Mouse (Mus musculus) forebrain, embryonic 10.5 days (tissue): ENCODE data around the gene Tmtc1. TPM values are rescaled to one million over a fixed set of nuclear protein-coding genes. Genes with fewer than 3 reads are reported as not detected.

Experiments used
- DNase-seq: peaks from one replicate; pipeline ENCODE4 v3.0.0-alpha.2; 2017; ENCODE audit warnings: low spot score; ENCODE audit errors: extremely low spot score
- H3K27ac ChIP-seq: fragments of 300-500 bp; sonication (generic); 2 replicates; pipeline ENCODE4 v1.5.1; 2016; ENCODE audit warnings: mild to moderate bottlenecking
- H3K27me3 ChIP-seq: fragments of 300-500 bp; sonication (generic); 2 replicates; pipeline ENCODE4 v1.6.1; 2016; ENCODE audit warnings: mild to moderate bottlenecking; ENCODE audit not compliant: poor library complexity, severe bottlenecking
- H3K36me3 ChIP-seq: fragments of 300-500 bp; sonication (generic); replicated peaks from 2 replicates; pipeline ENCODE4 v1.6.1; 2016; ENCODE audit warnings: mild to moderate bottlenecking, moderate library complexity
- H3K4me1 ChIP-seq: fragments of 300-500 bp; sonication (generic); 2 replicates; pipeline ENCODE4 v1.6.1; 2016
- H3K4me3 ChIP-seq: fragments of 300-500 bp; sonication (generic); 2 replicates; pipeline ENCODE4 v1.5.1; 2016; ENCODE audit warnings: mild to moderate bottlenecking, moderate library complexity
- H3K9me3 ChIP-seq: fragments of 300-500 bp; sonication (generic); 2 replicates; pipeline ENCODE4 v1.6.1; 2016; ENCODE audit warnings: mild to moderate bottlenecking, moderate library complexity
- WGBS: fragments of 180-500 bp; shearing (Covaris S2); methylation state at CpG from one replicate; pipeline ENCODE4 v1.1.7; 2016; 5-methylcytosine and 5-hydroxymethylcytosine counted together
- polyA plus RNA-seq: library from polyadenylated mRNA; unstranded; fragments of >200 nt; fragmentation: Nextera tagmentation; extraction: Ambion mirVana; gene quantifications from 2 replicates; pipeline ENCODE4 v1.2.1, GENCODE M21; 2016

The Tmtc1 gene
- polyA plus RNA-seq, 1 experiment from 2014 or later = 0.20 TPM

GRCm38 (mm10) chr6:148358580-148359246 is 85.5 kb downstream of the Tmtc1 start:
- Histone ChIP-seq H3K27ac (peak overlapping the region; percentile 70), H3K27me3 (no peaks in the 10 kb centered on the region), H3K9me3 (peaks cover 26% of the 10 kb centered on the region), H3K4me3 (peak overlapping the region; percentile 35), H3K36me3 (peaks cover 23% of the 10 kb centered on the region), H3K4me1 (peaks cover 30% of the 10 kb centered on the region)
- peak; percentile 30 for DNase-seq
- WGBS = 41% methylated on average over 10 of the region's 12 CpGs

- Histone ChIP-seq H3K9me3 (peaks cover 26% of the 10 kb centered on the region), H3K27me3 (no peaks in the 10 kb centered on the region), H3K4me3 (no peak overlapping the region), H3K27ac (no peak overlapping the region), H3K36me3 (peaks cover 23% of the 10 kb centered on the region), H3K4me1 (peaks cover 30% of the 10 kb centered on the region)
- no peak for DNase-seq
Measured at GRCm38 (mm10) chr6:148356141-148356540, 88.0 kb downstream of the Tmtc1 start.

GRCm38 (mm10) chr6:148354509-148355474 is 89.4 kb downstream of the Tmtc1 start:
- Histone ChIP-seq H3K36me3 (peaks cover 23% of the 10 kb centered on the region), H3K27ac (peak overlapping the region; percentile 84), H3K4me1 (peaks cover 23% of the 10 kb centered on the region), H3K9me3 (peaks cover 26% of the 10 kb centered on the region), H3K4me3 (peak overlapping the region; percentile 56), H3K27me3 (no peaks in the 10 kb centered on the region)
- WGBS = 32% methylated on average over 85 of the region's 85 CpGs
- peak; percentile 83 for DNase-seq

- Histone ChIP-seq H3K27ac (peak overlapping the region; percentile 84; the same call in 1 of the 2 replicates), H3K9me3 (peaks cover 26% of the 10 kb centered on the region), H3K36me3 (peaks cover 23% of the 10 kb centered on the region), H3K4me3 (peak overlapping the region; percentile 56), H3K27me3 (no peaks in the 10 kb centered on the region), H3K4me1 (peaks cover 17% of the 10 kb centered on the region)
- 85% methylated on average over 16 of the region's 16 CpGs for WGBS
- DNase-seq = no peak
Measured at GRCm38 (mm10) chr6:148354151-148354508, 90.1 kb downstream of the Tmtc1 start.

- Histone ChIP-seq H3K4me3 (no peak overlapping the region), H3K4me1 (no peaks in the 10 kb centered on the region), H3K27ac (no peak overlapping the region), H3K9me3 (no peaks in the 10 kb centered on the region), H3K36me3 (no peaks in the 10 kb centered on the region), H3K27me3 (no peaks in the 10 kb centered on the region)
- WGBS = 90% methylated on average over 3 of the region's 3 CpGs
- no peak for DNase-seq
Measured at GRCm38 (mm10) chr6:148345001-148345400, 99.2 kb downstream of the Tmtc1 start.

- peaks cover 22% of the 10 kb centered on the region for H3K4me1 ChIP-seq
- H3K9me3 ChIP-seq = no peaks in the 10 kb centered on the region
- WGBS = 90% methylated on average over 2 of the region's 2 CpGs
- DNase-seq = no peak
- H3K27me3 ChIP-seq = no peaks in the 10 kb centered on the region
- H3K36me3 ChIP-seq = no peaks in the 10 kb centered on the region
- no peak overlapping the region for H3K4me3 ChIP-seq
- no peak overlapping the region for H3K27ac ChIP-seq
Measured at GRCm38 (mm10) chr6:148342191-148342590, 102.0 kb downstream of the Tmtc1 start.

- no peaks in the 10 kb centered on the region for H3K36me3 ChIP-seq
- H3K4me1 ChIP-seq = peaks cover 24% of the 10 kb centered on the region
- H3K4me3 ChIP-seq = no peak overlapping the region
- H3K27ac ChIP-seq = 0 out of 2 replicates have a peak overlapping the region, but pooled peaks have one; percentile 56
- 82% methylated on average over 2 of the region's 2 CpGs for WGBS
- DNase-seq = no peak
- H3K9me3 ChIP-seq = no peaks in the 10 kb centered on the region
- no peaks in the 10 kb centered on the region for H3K27me3 ChIP-seq
Measured at GRCm38 (mm10) chr6:148341765-148342164, 102.4 kb downstream of the Tmtc1 start.

GRCm38 (mm10) chr6:148338326-148338957 is 105.7 kb downstream of the Tmtc1 start:
- 19% methylated on average over 3 of the region's 3 CpGs for WGBS
- Histone ChIP-seq H3K4me1 (peaks cover 24% of the 10 kb centered on the region), H3K4me3 (no peak overlapping the region), H3K9me3 (no peaks in the 10 kb centered on the region), H3K27ac (peak overlapping the region; percentile 82), H3K36me3 (no peaks in the 10 kb centered on the region), H3K27me3 (no peaks in the 10 kb centered on the region)
- DNase-seq = peak; percentile 27

GRCm38 (mm10) chr6:148336290-148336955 is 107.8 kb downstream of the Tmtc1 start:
- Histone ChIP-seq H3K4me1 (peaks cover 24% of the 10 kb centered on the region), H3K4me3 (no peak overlapping the region), H3K9me3 (no peaks in the 10 kb centered on the region), H3K27ac (peak overlapping the region; percentile 82; the same call in 1 of the 2 replicates), H3K27me3 (no peaks in the 10 kb centered on the region), H3K36me3 (no peaks in the 10 kb centered on the region)
- DNase-seq = no peak

- Histone ChIP-seq H3K27ac (no peak overlapping the region), H3K9me3 (no peaks in the 10 kb centered on the region), H3K36me3 (no peaks in the 10 kb centered on the region), H3K27me3 (no peaks in the 10 kb centered on the region), H3K4me1 (peaks cover 12% of the 10 kb centered on the region; the same call in 1 of the 2 replicates), H3K4me3 (no peak overlapping the region)
- 91% methylated on average over 2 of the region's 2 CpGs for WGBS
- no peak for DNase-seq
Measured at GRCm38 (mm10) chr6:148331916-148332315, 112.3 kb downstream of the Tmtc1 start.

GRCm38 (mm10) chr6:148329976-148330375 is 114.2 kb downstream of the Tmtc1 start:
- DNase-seq = no peak
- H3K9me3 ChIP-seq = no peaks in the 10 kb centered on the region
- H3K4me3 ChIP-seq = no peak overlapping the region
- H3K36me3 ChIP-seq = no peaks in the 10 kb centered on the region
- H3K27ac ChIP-seq = no peak overlapping the region
- H3K27me3 ChIP-seq = no peaks in the 10 kb centered on the region
- H3K4me1 ChIP-seq = peaks cover 12% of the 10 kb centered on the region; the same call in 1 of the 2 replicates

- no peaks in the 10 kb centered on the region for H3K36me3 ChIP-seq
- peaks cover 12% of the 10 kb centered on the region; the same call in 1 of the 2 replicates for H3K4me1 ChIP-seq
- WGBS = 76% methylated on average over 2 of the region's 2 CpGs
- DNase-seq = no peak
- no peaks in the 10 kb centered on the region for H3K9me3 ChIP-seq
- no peak overlapping the region for H3K4me3 ChIP-seq
- H3K27ac ChIP-seq = no peak overlapping the region
- H3K27me3 ChIP-seq = no peaks in the 10 kb centered on the region
Measured at GRCm38 (mm10) chr6:148328928-148329327, 115.3 kb downstream of the Tmtc1 start.
